Mouse (Mus musculus) NIH3T3 (cell line): ENCODE measurements around the gene Tmem39a.

ENCODE experiments used
- DNase-seq: peaks from one replicate; pipeline ENCODE4 v3.0.0-alpha.2; 2012; ENCODE audit warnings: low read depth

Tmem39a gene

GRCm38 (mm10) chr16:38558221-38558748 is at the start of gene Tmem39a:
Gene Tmem39a (plus strand): TSS chr16:38558698.
- no peak for DNase-seq

DNA sequence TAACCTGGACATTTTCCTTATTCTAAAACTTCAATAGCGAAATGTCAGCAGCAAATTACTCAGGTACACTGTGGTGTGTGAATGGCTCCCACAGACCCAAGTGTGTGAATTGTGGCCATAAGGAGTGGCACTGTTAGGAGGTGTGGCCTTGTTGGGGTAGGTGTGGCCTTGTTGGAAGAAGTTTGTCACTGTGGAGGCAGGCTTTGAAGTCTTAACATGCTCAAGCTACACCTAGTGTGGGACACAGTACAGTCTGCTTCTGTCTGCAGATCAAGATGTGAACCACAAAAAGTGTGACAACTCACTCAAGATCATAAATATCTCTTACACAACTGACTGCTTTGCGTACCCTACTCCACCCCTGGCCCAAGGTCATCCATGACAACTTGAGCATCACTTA is 47.7 kb upstream of the Tmem39a start:
- no peak for DNase-seq

DNA sequence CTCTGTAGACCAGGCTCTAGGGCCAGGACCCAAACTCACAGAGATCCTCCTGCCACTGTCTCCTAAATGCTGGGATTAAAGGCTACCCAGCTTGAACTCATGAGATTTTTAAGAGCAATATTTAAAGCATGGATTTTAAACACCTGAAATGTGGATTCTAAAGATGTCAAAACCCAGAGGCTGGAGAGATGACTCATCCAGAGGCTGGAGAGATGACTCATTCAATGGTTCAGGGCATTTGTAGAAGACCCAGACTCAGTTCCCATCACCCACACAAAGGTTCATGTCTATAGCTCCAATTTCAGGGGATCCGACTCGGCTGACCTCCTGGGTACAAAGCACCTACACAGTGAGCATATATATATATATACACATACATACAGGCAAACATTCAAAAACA is 39.4 kb upstream of the Tmem39a start:
- DNase-seq, result peak; percentile 11

GRCm38 (mm10) chr16:38521211-38521987 is 37.1 kb upstream of the Tmem39a start:
- peak; percentile 28 for DNase-seq

DNA sequence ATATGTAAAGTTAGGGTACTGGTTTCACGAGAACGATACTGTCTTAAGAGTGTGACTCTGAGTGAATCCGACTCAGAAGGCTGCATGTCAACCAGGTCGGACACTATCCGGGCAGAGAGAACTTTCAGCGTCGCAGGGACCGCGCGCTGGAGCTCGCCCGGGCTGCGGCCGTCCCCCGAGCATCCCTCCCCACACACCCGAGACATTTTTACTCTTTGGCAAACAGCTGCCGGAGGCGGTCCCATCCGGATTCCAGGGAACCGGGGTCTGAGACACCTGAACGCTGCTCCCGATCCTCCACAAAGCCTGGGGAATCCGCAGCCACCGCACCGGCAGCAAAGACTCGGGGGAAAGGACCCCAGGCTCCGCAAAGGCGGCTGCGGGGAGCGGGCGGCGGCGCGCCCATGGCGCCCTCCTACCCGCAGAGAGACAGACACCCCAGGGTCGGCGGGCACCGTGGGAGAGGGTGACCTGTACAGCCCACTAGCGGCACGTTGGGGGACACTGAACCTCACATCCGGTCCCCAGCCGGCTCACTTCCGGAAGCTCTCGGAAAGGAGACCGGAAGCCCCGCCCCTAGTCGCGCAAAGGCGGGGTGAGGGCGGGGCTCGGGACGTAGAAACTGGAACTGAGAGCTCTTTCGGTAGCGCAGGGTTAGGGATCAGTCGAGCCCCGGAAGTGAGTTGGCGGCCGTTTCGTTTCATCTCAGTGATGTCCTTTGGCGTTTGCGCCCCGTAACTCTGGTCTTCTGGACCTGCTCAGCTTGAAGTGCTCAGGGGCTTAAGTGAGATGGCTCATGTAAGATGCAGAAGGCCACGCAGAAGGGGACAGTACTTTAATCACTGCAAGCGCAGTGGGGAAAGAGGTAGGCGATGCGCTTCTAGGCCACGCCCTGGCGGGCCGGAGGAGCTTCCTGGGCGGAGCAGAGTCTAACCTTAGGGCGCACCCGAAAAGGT is 36.1 kb upstream of the Tmem39a start, which contains the start of gene Timmdc1:
TSS of gene Timmdc1 (minus strand) at position 535 of the 956 bp plus-strand sequence.
- DNase-seq, result peak; percentile 95

- no peak for DNase-seq
Observed at GRCm38 (mm10) chr16:38526264-38526663, 32.2 kb upstream of the Tmem39a start.

GRCm38 (mm10) chr16:38536544-38537146 is 21.9 kb upstream of the Tmem39a start:
- peak; percentile 80 for DNase-seq

GRCm38 (mm10) chr16:38538716-38539380 is 19.6 kb upstream of the Tmem39a start:
- no peak for DNase-seq

- DNase-seq, result no peak
Observed at GRCm38 (mm10) chr16:38548000-38548399, 10.5 kb upstream of the Tmem39a start.

DNA sequence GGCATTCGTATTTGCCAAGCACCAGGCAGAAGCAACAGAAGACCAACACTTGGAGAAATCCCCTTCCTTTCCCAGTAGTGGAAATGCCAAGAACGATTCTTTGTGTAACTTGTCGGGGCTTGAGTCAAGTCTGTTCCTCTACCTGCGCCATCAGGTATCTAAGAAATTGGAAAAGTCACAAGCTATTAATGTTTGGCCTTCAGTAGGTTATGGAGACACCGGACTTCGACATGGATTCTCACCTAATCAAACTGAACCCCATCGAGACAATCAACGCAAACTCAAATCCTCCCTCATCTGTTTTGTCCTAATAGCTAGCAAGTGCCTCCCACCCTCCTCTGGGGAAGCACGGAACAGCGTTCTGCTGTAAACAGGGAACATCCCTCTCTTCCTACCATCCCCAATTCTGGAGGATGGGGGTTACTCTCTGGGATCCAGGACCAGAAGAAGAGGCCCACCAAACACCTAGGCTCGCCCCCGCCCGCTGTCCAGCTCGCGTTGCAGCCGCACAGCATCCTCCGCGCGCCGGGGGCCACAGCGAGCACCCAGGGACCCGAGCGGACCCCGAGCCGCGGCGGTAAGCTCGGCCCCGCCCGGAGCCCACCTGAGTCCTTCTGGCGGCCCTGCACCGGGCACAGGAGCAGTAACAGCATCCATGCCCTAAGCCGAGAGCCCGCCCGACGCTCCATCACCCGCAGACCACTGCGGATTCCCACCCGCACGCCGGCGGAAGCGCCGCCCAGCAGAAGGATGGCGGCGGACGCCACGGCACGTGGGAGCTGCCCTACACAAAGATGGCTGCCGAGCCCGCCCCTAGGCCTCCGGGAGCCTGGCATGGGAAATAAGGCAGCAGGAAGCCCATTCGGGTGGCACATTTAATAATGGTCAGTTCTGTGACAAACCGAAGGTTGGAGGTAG is 8.8 kb upstream of the Tmem39a start, which contains the start of gene Poglut1:
TSS of gene Poglut1 (minus strand) at position 780 of the 918 bp plus-strand sequence.
- DNase-seq, result peak; percentile 84

DNA sequence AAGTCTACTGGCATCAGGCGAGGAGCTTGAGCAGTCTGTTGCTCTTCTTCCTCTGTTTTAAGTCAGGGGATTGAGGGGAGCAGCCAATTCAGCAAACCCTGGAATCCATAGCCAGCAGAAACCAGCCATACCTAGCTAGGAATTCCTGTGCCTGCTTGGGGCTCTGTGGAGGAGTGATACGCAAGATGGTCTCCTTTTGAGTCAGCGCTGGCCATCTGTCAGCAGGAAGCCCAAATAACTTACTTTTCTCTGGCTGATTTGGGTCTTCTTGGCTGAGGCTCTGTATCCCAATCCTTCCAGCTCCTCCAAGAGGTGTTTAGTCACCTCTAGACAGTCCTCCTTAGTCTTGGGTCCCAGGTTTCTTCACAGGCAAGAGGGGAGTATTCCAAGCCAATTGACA is 2.5 kb upstream of the Tmem39a start:
- DNase-seq, result no peak

DNA sequence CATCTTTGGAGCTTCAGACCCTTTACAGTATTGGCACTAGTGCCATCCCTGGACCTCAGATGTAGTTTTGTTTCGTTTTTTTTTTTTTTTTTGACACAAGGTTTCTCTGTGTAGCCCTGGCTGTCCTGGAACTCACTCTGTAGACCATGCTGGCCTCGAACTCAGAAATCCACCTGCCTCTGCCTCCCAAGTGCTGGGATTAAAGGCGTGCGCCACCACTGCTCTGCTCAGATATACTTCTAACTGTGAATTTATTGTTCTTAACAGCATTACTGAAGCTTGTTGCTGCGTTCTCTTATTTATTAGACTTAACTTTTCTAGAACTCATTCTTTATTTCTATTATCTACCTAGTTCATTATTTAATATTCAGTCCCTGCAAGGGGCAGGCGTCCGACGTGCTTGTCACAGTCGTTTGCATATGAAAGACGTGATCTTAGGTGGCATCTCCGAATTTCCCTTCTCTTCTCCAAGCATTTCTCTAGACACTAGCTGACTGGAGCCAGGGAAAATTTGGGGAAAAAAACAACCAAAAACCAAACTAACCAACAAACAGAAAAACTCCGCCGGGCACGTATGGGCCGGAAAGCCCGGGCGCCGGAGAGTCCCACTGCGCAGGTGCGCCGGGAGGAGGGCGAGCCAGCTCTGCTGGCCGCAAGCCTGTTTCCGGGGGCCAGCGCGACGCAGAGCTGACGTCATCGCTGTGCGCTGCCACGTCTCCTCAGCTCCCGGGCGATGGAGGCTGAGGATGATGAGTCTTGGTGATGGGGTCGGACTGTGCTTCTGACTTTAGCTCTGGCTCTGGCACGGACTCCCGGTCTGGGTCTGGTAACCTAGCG is 3.9 kb downstream of the Tmem39a start:
- DNase-seq, result peak; percentile 97

DNA sequence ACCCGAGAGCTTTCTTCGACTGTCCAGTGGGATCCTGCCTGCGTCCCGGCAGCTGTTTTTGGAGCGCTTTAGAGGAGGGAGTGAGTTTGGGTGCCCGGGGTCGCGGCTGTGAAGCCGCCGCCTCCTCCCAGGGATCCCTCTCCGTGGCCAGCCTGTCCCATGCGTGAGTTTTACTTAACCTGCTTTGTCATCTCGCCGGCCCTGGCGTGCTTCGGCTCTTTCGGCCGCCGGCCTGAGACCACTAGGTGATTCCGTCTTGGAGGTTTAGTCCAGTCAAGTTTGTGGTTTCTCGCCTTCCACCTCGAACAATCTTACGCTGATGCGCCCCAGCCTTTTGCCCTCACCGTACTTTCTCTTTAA is 4.5 kb downstream of the Tmem39a start:
- no peak for DNase-seq

GRCm38 (mm10) chr16:38563516-38563915 is 5.0 kb downstream of the Tmem39a start:
- peak; percentile 5 for DNase-seq

DNA sequence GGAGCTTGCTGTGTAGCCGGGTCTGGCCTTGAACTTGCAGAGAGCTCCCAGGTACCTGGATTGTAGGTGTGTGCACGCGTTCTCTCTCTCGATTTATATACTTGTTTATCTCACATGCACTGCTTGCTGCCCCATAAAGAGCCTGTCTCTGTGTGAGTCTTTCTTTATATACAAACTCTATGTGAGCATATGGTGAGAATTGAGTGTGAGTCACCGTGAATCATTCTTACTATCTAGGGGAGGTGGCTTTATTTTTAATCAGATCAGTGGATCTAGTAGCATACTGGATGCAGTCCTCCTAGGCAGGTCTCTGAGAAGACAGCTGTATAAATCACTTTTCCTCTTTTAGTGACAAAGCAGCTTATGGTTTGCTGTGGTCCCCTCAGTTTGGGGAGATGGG is 9.7 kb downstream of the Tmem39a start:
- DNase-seq, result peak; percentile 63

DNA sequence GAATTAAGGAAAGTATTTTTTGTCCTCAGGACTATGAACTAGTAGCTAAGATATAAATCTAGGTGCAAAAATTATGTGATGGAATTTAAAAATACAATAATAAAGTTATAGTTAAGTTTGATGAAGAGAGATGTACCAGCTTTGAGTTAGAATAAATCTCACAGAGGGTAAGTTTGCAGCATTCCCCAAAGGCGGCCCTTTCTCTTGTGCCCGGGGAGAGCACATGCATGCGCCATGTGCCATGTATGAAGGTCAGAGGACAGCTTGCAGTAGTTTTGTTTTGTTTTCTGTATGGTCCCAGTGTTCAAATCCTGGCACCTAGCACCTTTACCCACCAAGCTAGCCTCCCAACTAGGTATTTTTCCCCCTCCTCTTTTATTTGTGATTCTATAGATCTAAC is 13.0 kb downstream of the Tmem39a start:
- DNase-seq, result no peak

DNA sequence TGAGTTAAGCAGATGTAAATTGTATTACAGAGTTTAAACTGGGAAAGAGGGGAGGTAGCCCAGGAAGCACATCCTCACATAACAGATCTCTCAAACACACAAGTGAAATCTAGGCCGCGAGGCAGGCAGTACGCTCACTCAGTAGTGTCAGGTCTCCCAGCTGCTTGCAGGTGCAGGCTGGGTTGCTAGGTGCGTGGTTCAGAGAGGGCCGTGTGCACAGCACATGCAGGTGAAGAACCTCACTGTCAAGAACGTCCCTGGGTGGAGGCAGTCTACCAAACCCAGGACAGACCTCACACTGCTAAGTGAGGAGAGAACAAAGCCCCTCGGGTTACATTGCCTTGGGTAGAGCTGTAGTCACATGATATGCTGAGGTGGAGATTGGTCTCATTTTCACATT is 26.3 kb downstream of the Tmem39a start:
- DNase-seq, result no peak

- DNase-seq, result no peak
Observed at GRCm38 (mm10) chr16:38585186-38585585, 26.7 kb downstream of the Tmem39a start.

DNA sequence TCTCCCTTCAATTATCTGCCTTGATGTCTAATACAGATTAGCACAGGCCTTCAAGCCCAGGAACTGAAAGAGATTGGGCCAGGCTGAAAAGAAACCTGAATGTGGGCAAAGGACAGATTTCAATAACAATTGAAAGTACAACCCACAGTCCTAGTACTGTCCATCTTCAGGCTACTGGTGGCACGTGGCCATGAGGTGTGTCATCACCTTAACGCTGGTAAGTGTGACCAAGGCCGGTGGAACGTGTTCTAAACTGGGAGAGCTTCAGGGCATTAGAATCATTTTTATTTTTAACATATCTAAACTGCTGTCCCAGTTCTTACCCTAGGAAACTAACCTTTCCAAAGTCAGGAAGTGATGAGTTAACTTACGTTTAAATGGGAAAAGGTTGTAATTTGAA is 28.7 kb downstream of the Tmem39a start:
- DNase-seq, result no peak

- no peak for DNase-seq
Observed at GRCm38 (mm10) chr16:38587572-38587971, 29.1 kb downstream of the Tmem39a start.
